19 mouse cellular contexts compared by ENCODE assay signal in genomic region chr1:167247886-167248285, GRCm38 (mm10). TPM values are rescaled to one million over a fixed set of nuclear protein-coding genes. Genes with fewer than 3 reads are reported as not detected.
DNase-seq lines count a peak whose midpoint lies in the region; ATAC-seq and TF ChIP-seq lines count a peak whose summit lies in the region.
"Had no signal": no experiment of that assay in that cellular context is flagged by ENCODE, and none has a peak within 500 bp of the region (broad histone marks: within the 10 kb centered on the region; RNA-seq: fewer than 3 reads in every experiment).

No protein-coding gene starts in this region.

- H3K4me2 ChIP-seq in forebrain, embryonic 12.5 days: no peak overlapping the region
- no peak overlapping the region for H3K4me2 ChIP-seq in forebrain, embryonic 11.5 days (ENCODE audit: low read depth, low read length, severe bottlenecking)
- no peak overlapping the region for H3K4me2 ChIP-seq in lung, embryonic 14.5 days
- H3K4me2 ChIP-seq: forebrain, embryonic 15.5 days; hindbrain, embryonic 12.5 days; liver, embryonic 11.5 days had no signal

- TF ChIP-seq CTCF in lung, embryonic 14.5 days (IDR thresholded peaks at IDR 0.05; ENCODE audit: low read depth): no peak

- no peak; the same call in 1 of the 2 replicates for ATAC-seq in forebrain, embryonic 12.5 days (ENCODE audit: low FRiP score)
- ATAC-seq in forebrain, embryonic 11.5 days (replicated peaks; ENCODE audit: low FRiP score): no peak
- ATAC-seq in lung, embryonic 14.5 days (ENCODE audit: insufficient read depth): no peak
- peak; percentile 39 for ATAC-seq in megakaryocyte-erythroid progenitor cell, adult 5-6 weeks (replicated peaks; ENCODE audit: low FRiP score, low TSS enrichment, poor library complexity, severe bottlenecking)
- no peak for ATAC-seq in monocyte, adult 5-6 weeks (replicated peaks; ENCODE audit: insufficient number of reproducible peaks, low FRiP score, low TSS enrichment, poor library complexity, severe bottlenecking)
- ATAC-seq: CD4-positive, CD25-positive, alpha-beta regulatory T cell, adult 4 months; forebrain, embryonic 15.5 days; inflammation-experienced regulatory T-cells, adult 6 months had no signal

- peaks cover 59% of the 10 kb centered on the region for H3K4me1 ChIP-seq in forebrain, embryonic 12.5 days
- peaks cover 11% of the 10 kb centered on the region; the same call in 1 of the 2 replicates for H3K4me1 ChIP-seq in forebrain, embryonic 11.5 days (replicated peaks; ENCODE audit: control insufficient read depth, insufficient read depth, low read length)
- peaks cover 24% of the 10 kb centered on the region for H3K4me1 ChIP-seq in lung, embryonic 14.5 days (ENCODE audit: insufficient read depth)

- H3K27ac ChIP-seq in forebrain, embryonic 12.5 days: 0 out of 2 replicates have a peak overlapping the region, but pooled peaks have one; percentile 13
- no peak overlapping the region for H3K27ac ChIP-seq in forebrain, embryonic 11.5 days (ENCODE audit: low read depth, low read length)
- 0 out of 2 replicates have a peak overlapping the region, but pooled peaks have one; percentile 20 for H3K27ac ChIP-seq in lung, embryonic 14.5 days (ENCODE audit: low read depth)
- H3K27ac ChIP-seq: forebrain, embryonic 15.5 days; hindbrain, embryonic 12.5 days; limb, embryonic 10.5 days had no signal

- no peaks in the 10 kb centered on the region for H3K9me3 ChIP-seq in forebrain, embryonic 12.5 days
- H3K9me3 ChIP-seq in forebrain, embryonic 11.5 days (ENCODE audit: control insufficient read depth, low read length): no peaks in the 10 kb centered on the region
- no peaks in the 10 kb centered on the region for H3K9me3 ChIP-seq in lung, embryonic 14.5 days (ENCODE audit: low read depth, low read length)
- H3K9me3 ChIP-seq: forebrain, embryonic 15.5 days; hindbrain, embryonic 12.5 days; limb, embryonic 10.5 days had no signal

- no peak overlapping the region for H3K4me3 ChIP-seq in forebrain, embryonic 12.5 days (replicated peaks)
- no peak overlapping the region for H3K4me3 ChIP-seq in forebrain, embryonic 11.5 days (ENCODE audit: low read depth, low read length)
- H3K4me3 ChIP-seq in lung, embryonic 14.5 days (ENCODE audit: low read depth, low read length): no peak overlapping the region
- H3K4me3 ChIP-seq: forebrain, embryonic 15.5 days; hindbrain, embryonic 12.5 days; limb, embryonic 10.5 days had no signal

- H3K27me3 ChIP-seq in forebrain, embryonic 12.5 days: no peaks in the 10 kb centered on the region
- H3K27me3 ChIP-seq in forebrain, embryonic 11.5 days (ENCODE audit: control insufficient read depth, insufficient read depth, low read length): no peaks in the 10 kb centered on the region
- no peaks in the 10 kb centered on the region for H3K27me3 ChIP-seq in lung, embryonic 14.5 days (ENCODE audit: insufficient read depth, low read length)
- H3K27me3 ChIP-seq: forebrain, embryonic 15.5 days; hindbrain, embryonic 12.5 days had no signal

- no peak overlapping the region for H3K9ac ChIP-seq in forebrain, embryonic 12.5 days
- no peak overlapping the region for H3K9ac ChIP-seq in forebrain, embryonic 11.5 days (ENCODE audit: low read length)
- no peak overlapping the region for H3K9ac ChIP-seq in lung, embryonic 14.5 days
- H3K9ac ChIP-seq: forebrain, embryonic 15.5 days; hindbrain, embryonic 12.5 days had no signal

- 84% methylated on average over 9 of the region's 9 CpGs for WGBS in forebrain, embryonic 12.5 days
- WGBS in forebrain, embryonic 11.5 days: 88% methylated on average over 9 of the region's 9 CpGs
- 73% methylated on average over 9 of the region's 9 CpGs for WGBS in lung, embryonic 14.5 days

- no peak for DNase-seq in forebrain, embryonic 11.5 days (ENCODE audit: low spot score)
- no peak for DNase-seq in lung, embryonic 14.5 days
- no peak for DNase-seq in lung, postnatal 25 days (ENCODE audit: low spot score)
- DNase-seq in thymus, postnatal 25 days: peak; percentile 60
- no peak for DNase-seq in kidney, adult 18-20 months
- DNase-seq: adrenal gland, adult 2 months; gastrocnemius, postnatal 10 days; heart, adult 18-20 months; layer of hippocampus, postnatal 36 days; right cerebral cortex, postnatal 25 days had no signal

- no peaks in the 10 kb centered on the region for H3K36me3 ChIP-seq in forebrain, embryonic 12.5 days (replicated peaks)
- H3K36me3 ChIP-seq in forebrain, embryonic 11.5 days (ENCODE audit: control insufficient read depth, insufficient read depth, low read length): no peaks in the 10 kb centered on the region
- no peaks in the 10 kb centered on the region for H3K36me3 ChIP-seq in lung, embryonic 14.5 days (ENCODE audit: insufficient read depth)
- H3K36me3 ChIP-seq: forebrain, embryonic 15.5 days; hindbrain, embryonic 12.5 days; limb, embryonic 10.5 days had no signal

RNA-seq across cellular contexts. Expression of gene Uck2, which starts 37.2 kb away (rescaled TPM):
- polyA plus RNA-seq in forebrain, embryonic 12.5 days (2016; fragmentation: Nextera tagmentation; extraction: Ambion mirVana): 119 and 123 TPM in 2 replicates
- polyA plus RNA-seq in forebrain, embryonic 11.5 days (2014; fragmentation: Nextera tagmentation; extraction: Ambion mirVana): 125 and 140 TPM in 2 replicates
- polyA plus RNA-seq in lung, embryonic 14.5 days (2014; fragmentation: Nextera tagmentation; extraction: Ambion mirVana): 98.3 and 98.8 TPM in 2 replicates
- total RNA-seq in megakaryocyte-erythroid progenitor cell, adult 5-6 weeks (2014; fragmentation: Nextera tagmentation): 187 and 249 TPM in 2 replicates
- 228 and 238 TPM in 2 replicates for total RNA-seq in megakaryocyte-erythroid progenitor cell, adult 5-6 weeks (2017)
- 12.9 to 32.1 TPM (median 23.7 TPM) in 3 replicates for total RNA-seq in monocyte, adult 5-6 weeks (2017)
